In genomic region chr1:188539621-188540020, GRCm38 (mm10) we compare ENCODE assay signal across 24 mouse cellular contexts.
"Had no signal": no experiment of that assay in that cellular context is flagged by ENCODE, and none has a peak within 500 bp of the region (broad histone marks: within the 10 kb centered on the region; RNA-seq: fewer than 3 reads in every experiment).

No protein-coding gene starts in this region.

- H3K4me2 ChIP-seq: heart, embryonic 12.5 days; hindbrain, embryonic 12.5 days; hindbrain, embryonic 14.5 days; intestine, embryonic 15.5 days; limb, embryonic 13.5 days; limb, embryonic 15.5 days; liver, embryonic 13.5 days had no signal

- H3K27ac ChIP-seq: heart, embryonic 10.5 days; hindbrain, embryonic 10.5 days; hindbrain, embryonic 12.5 days; hindbrain, embryonic 14.5 days; intestine, embryonic 15.5 days; layer of hippocampus, adult 2 months; left cerebral cortex, adult 2 months; limb, embryonic 13.5 days; limb, embryonic 15.5 days; liver, embryonic 13.5 days had no signal

- H3K9ac ChIP-seq: heart, embryonic 12.5 days; hindbrain, embryonic 12.5 days; hindbrain, embryonic 14.5 days; intestine, embryonic 15.5 days; limb, embryonic 13.5 days; limb, embryonic 15.5 days; liver, embryonic 13.5 days had no signal

- H3K27me3 ChIP-seq: heart, embryonic 12.5 days; hindbrain, embryonic 12.5 days; intestine, embryonic 15.5 days; limb, embryonic 13.5 days; limb, embryonic 15.5 days; liver, embryonic 13.5 days had no signal

- H3K36me3 ChIP-seq: heart, embryonic 10.5 days; heart, embryonic 12.5 days; hindbrain, embryonic 10.5 days; hindbrain, embryonic 12.5 days; intestine, embryonic 15.5 days; limb, embryonic 13.5 days; limb, embryonic 15.5 days; liver, embryonic 13.5 days had no signal

- DNase-seq: gastrocnemius, postnatal 14 days; gastrocnemius, postnatal 36 days; heart, adult 18-20 months; heart, postnatal 10 days; heart, postnatal 4 days; kidney, adult 18-20 months; kidney, adult 8-10 months; kidney, postnatal 10 days; kidney, postnatal 25 days; kidney, postnatal 4 days; liver, embryonic 13.5 days had no signal

- ATAC-seq: hindbrain, embryonic 16.5 days; inflammation-experienced regulatory T-cells, adult 6 months; intestine, embryonic 15.5 days; intestine, postnatal 0 days had no signal

- H3K4me3 ChIP-seq: heart, embryonic 10.5 days; heart, embryonic 12.5 days; hindbrain, embryonic 10.5 days; hindbrain, embryonic 12.5 days; intestine, embryonic 15.5 days; layer of hippocampus, adult 2 months; left cerebral cortex, adult 2 months; limb, embryonic 13.5 days; limb, embryonic 15.5 days; liver, embryonic 13.5 days had no signal

- H3K9me3 ChIP-seq: heart, embryonic 10.5 days; hindbrain, embryonic 10.5 days; intestine, embryonic 15.5 days; limb, embryonic 15.5 days; liver, embryonic 13.5 days had no signal

- H3K4me1 ChIP-seq: heart, embryonic 10.5 days; heart, embryonic 12.5 days; hindbrain, embryonic 10.5 days; hindbrain, embryonic 12.5 days; intestine, embryonic 15.5 days; limb, embryonic 13.5 days; limb, embryonic 15.5 days; liver, embryonic 13.5 days had no signal
